Mouse (Mus musculus): ENCODE measurements around the gene Crtac1. TPM values are rescaled to one million over a fixed set of nuclear protein-coding genes. Genes with fewer than 3 reads are reported as not detected.

Gene Crtac1
- total and polyA plus RNA-seq, 3 experiments = not detected

DNA sequence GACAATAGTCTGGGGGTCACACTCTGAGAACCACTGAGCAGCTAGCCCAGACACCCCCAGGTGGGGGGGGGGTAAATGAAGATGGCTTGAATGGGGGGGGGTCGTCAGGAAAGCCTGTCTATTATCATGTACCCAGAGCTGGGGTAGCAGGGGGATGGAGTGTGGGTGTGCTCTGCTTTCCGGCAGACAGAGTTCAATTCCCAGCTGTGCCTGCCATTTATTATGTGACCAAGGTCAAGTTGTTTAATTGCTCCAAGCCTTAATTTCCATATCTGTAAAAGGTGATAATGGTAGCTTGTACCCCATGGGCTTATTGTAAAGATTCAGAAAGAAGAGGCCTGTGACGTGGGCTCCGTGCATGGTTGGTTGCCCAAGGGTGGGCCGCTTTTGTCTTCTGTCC, 109.6 kb downstream of the Crtac1 start:
- H3K27me3 ChIP-seq (replicated peaks) = peaks cover 89% of the 10 kb centered on the region
- H3K36me3 ChIP-seq (replicated peaks in 1 of 2; ENCODE audit: control insufficient read depth in 1 of 2, insufficient read depth in 1 of 2, low read length in 1 of 2) = no peaks in the 10 kb centered on the region
- in situ Hi-C loops (cut with MboI; ENCODE audit: low pct_ligation_motif_present, low pct_unique_long_range_greater_than_20kb, low sequenced_read_pairs) = no loop called here

DNA sequence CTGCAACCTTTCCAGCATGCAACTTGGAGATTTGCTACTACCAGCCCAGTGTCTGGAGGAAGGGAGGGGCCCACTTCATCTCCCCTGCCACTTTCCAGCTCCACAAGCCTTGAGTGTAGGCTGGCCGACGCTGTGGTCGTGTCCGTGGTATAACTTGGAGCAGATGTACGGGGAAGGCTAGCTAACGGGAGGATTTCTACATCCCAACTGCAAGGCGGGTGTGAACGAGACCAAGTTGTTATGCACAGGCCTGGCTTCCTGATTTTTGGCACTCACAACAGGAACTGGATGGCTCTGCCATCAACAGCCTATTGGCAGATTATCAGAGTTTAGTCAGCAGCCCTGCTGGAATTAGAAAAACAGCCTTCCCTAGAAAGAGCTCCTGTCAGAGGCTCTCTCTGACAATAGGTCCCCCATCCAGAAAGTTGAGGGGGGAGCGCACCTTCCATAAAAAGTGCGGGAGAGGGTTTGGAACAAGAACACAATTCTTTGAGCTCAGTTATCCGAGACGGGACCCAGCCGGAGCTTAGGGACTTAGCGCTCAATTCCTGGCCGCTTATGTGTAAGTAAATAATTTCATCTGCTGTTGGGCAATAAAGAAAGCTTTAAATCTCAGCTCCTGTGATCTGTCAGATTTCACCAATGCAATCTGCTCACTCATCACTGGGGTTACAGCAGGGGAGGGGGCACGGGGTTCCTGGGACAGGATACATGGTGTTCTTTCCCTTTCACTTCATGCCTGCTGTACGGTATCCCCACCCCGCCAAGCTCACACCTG, 113.7 kb downstream of the Crtac1 start:
- in situ Hi-C loops (cut with MboI; ENCODE audit: low pct_ligation_motif_present, low pct_unique_long_range_greater_than_20kb, low sequenced_read_pairs) = loop anchor here (10.0 kb wide), 1 partner anchor 337 kb away; no protein-coding TSS in a partner anchor

More for the DNA sequence above, 109.6 kb downstream of the Crtac1 start:
- no peak overlapping the region for H3K4me3 ChIP-seq (replicated peaks in 1 of 3; ENCODE audit: low read depth in 2 of 3, low read length in 2 of 3, poor library complexity in 1 of 3)
- H3K4me1 ChIP-seq (ENCODE audit: control insufficient read depth in 1 of 2, insufficient read depth in 2 of 2) = no peaks in the 10 kb centered on the region
- no peak for DNase-seq (ENCODE audit: extremely low read depth)
- no peak overlapping the region for H3K9ac ChIP-seq (ENCODE audit: insufficient read depth, low read depth)
- no peaks in the 10 kb centered on the region for H3K79me2 ChIP-seq (replicated peaks; ENCODE audit: control insufficient read depth, extremely low read depth, insufficient read depth, poor library complexity, severe bottlenecking)
- TF ChIP-seq ETS1 (conservative IDR thresholded peaks at IDR 0.05; ENCODE audit: low read depth, low read length) (no peak), MAFK (IDR thresholded peaks at IDR 0.05; ENCODE audit: insufficient replicate concordance, low read length) (no peak), ELF1 (IDR thresholded peaks at IDR 0.05; ENCODE audit: low read depth, low read length) (no peak), ZNF384 (IDR thresholded peaks at IDR 0.05; ENCODE audit: low read depth, low read length) (no peak), IRF4 (IDR thresholded peaks at IDR 0.05; ENCODE audit: low read depth, low read length) (no peak), RCOR1 (conservative IDR thresholded peaks at IDR 0.05; ENCODE audit: low read depth, low read length) (no peak), CHD1 (IDR thresholded peaks at IDR 0.05; ENCODE audit: low read depth, low read length) (no peak), NELFE (IDR thresholded peaks at IDR 0.05; ENCODE audit: low read depth, low read length) (no peak), TBP (conservative IDR thresholded peaks at IDR 0.05; ENCODE audit: low read depth, low read length) (no peak), KAT2A (IDR thresholded peaks at IDR 0.05; ENCODE audit: insufficient replicate concordance, low read length) (no peak), MXI1 (IDR thresholded peaks at IDR 0.05; ENCODE audit: low read depth, low read length) (no peak), MAX (IDR thresholded peaks at IDR 0.05; ENCODE audit: low read length) (no peak), MAZ (IDR thresholded peaks at IDR 0.05; ENCODE audit: low read depth, low read length) (no peak), USF1 (IDR thresholded peaks at IDR 0.05; ENCODE audit: low read depth, low read length) (no peak), HCFC1 (IDR thresholded peaks at IDR 0.05; ENCODE audit: low read depth, low read length) (no peak), CTCF (conservative IDR thresholded peaks at IDR 0.05 in 1 of 2, IDR thresholded peaks at IDR 0.05 in 1 of 2; ENCODE audit: low read depth in 2 of 2, low read length in 2 of 2) (no peak), POLR2A (IDR thresholded peaks at IDR 0.05; ENCODE audit: low read depth, low read length) (no peak), MYC (IDR thresholded peaks at IDR 0.05; ENCODE audit: low read depth, low read length) (no peak), SMC3 (IDR thresholded peaks at IDR 0.05; ENCODE audit: low read depth, low read length) (no peak), ZMIZ1 (IDR thresholded peaks at IDR 0.05; ENCODE audit: low read depth, low read length) (no peak)
- H3K9me3 ChIP-seq (replicated peaks; ENCODE audit: low read length) = no peaks in the 10 kb centered on the region
- no peak overlapping the region for H3K4me2 ChIP-seq (ENCODE audit: insufficient read depth, low read depth, poor library complexity, severe bottlenecking)
- no peak overlapping the region for H3K27ac ChIP-seq (ENCODE audit: insufficient read depth, low read depth)
- dilution Hi-C loops (cut with MboI; ENCODE audit: extremely low pct_ligation_motif_present, extremely low pct_unique_long_range_greater_than_20kb, low sequenced_read_pairs) = no loop called here

More for the DNA sequence above, 113.7 kb downstream of the Crtac1 start:
- DNase-seq (ENCODE audit: extremely low read depth) = no peak
- Histone ChIP-seq H3K4me3 (replicated peaks in 1 of 3; ENCODE audit: low read depth in 2 of 3, low read length in 2 of 3, poor library complexity in 1 of 3) (no peak overlapping the region), H3K36me3 (replicated peaks in 1 of 2; ENCODE audit: control insufficient read depth in 1 of 2, insufficient read depth in 1 of 2, low read length in 1 of 2) (no peaks in the 10 kb centered on the region), H3K79me2 (replicated peaks; ENCODE audit: control insufficient read depth, extremely low read depth, insufficient read depth, poor library complexity, severe bottlenecking) (no peaks in the 10 kb centered on the region), H3K27ac (ENCODE audit: insufficient read depth, low read depth) (no peak overlapping the region), H3K27me3 (replicated peaks) (peaks cover 98% of the 10 kb centered on the region), H3K9ac (ENCODE audit: insufficient read depth, low read depth) (no peak overlapping the region), H3K4me1 (ENCODE audit: control insufficient read depth in 1 of 2, insufficient read depth in 2 of 2) (no peaks in the 10 kb centered on the region), H3K9me3 (replicated peaks; ENCODE audit: low read length) (no peaks in the 10 kb centered on the region), H3K4me2 (ENCODE audit: insufficient read depth, low read depth, poor library complexity, severe bottlenecking) (no peak overlapping the region)
- dilution Hi-C loops (cut with MboI; ENCODE audit: extremely low pct_ligation_motif_present, extremely low pct_unique_long_range_greater_than_20kb, low sequenced_read_pairs) = no loop called here
- TF ChIP-seq MAX (IDR thresholded peaks at IDR 0.05; ENCODE audit: low read length) = no peak
- no peak for TF ChIP-seq IRF4 (IDR thresholded peaks at IDR 0.05; ENCODE audit: low read depth, low read length)
- no peak for TF ChIP-seq POLR2AphosphoS2 (IDR thresholded peaks at IDR 0.05; ENCODE audit: low read depth, low read length)
- TF ChIP-seq GABPA (IDR thresholded peaks at IDR 0.05; ENCODE audit: insufficient replicate concordance, low read depth, low read length) = no peak
- no peak for TF ChIP-seq ZNF384 (IDR thresholded peaks at IDR 0.05; ENCODE audit: low read depth, low read length)

Measured in CH12.LX (cell line).